Mouse (Mus musculus): ENCODE measurements around the gene Kirrel2.
A peak's percentile ranks its signal among the peaks of the same experiment; 100 is the strongest.

Gene Kirrel2

DNA sequence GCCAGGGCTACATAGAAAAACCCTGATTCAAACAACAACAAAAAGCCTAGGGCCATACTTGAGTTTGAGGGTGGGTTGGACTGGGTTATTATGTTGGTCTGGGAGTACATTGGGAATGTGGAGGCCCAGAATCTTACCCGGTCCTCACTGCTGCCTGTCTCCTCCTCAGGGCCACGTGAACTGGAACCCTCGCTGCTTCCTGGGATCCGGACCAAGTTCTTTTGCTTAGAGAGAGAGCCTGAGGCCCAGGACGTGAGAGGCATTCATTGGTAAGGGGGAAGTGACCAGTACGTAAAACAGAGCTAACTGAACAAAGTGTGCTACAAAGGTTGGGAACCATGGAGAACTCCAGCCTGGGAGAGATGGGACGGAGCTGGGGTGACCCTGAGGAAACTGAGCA is 7.2 kb downstream of the Kirrel2 start:
- DNase-seq (ENCODE audit: low read depth, low spot score), result no peak

DNA sequence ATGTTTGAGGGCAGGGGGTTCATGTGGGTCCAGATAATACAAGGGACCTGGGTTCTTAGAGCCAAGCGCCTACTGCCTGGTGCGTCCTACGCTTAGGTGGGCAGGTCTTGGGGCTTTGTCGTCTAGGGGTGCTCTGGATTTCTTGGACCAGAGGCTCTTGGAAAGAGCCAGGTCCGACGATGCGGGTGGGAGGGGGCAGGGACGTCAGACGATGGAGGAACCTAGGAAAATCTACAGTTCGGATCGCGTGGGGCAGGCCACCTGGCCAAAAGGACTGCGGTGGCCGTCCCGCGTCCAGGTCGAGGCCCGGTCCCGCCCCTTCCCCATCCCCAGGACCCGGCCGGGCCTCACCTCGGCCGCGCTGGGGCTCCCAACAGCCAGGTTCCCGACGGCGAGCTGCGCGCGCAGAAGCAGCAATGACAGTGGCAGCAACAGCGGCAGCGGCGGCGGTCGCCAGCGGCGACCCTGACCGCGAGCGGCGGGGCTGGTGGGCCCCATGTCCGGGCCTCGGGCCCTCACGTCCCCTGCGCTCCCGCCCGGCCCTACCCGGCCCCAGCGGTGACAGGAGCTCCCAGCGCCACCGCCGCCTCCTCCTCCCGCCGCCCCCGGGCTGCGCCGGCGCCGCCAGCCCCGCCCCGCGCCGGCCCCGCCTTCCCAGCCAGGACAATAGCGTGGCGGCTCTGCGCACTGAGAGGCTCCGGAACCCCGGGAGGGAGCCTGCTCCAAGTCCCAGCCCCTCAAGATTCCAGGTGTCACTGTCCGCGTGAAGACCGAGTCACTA is 12.3 kb downstream of the Kirrel2 start, which contains the start of gene Aplp1:
Aplp1 (minus strand) TSS at position 565 of the 781 bp plus-strand sequence.
- no peak for DNase-seq (ENCODE audit: low read depth, low spot score)

DNA sequence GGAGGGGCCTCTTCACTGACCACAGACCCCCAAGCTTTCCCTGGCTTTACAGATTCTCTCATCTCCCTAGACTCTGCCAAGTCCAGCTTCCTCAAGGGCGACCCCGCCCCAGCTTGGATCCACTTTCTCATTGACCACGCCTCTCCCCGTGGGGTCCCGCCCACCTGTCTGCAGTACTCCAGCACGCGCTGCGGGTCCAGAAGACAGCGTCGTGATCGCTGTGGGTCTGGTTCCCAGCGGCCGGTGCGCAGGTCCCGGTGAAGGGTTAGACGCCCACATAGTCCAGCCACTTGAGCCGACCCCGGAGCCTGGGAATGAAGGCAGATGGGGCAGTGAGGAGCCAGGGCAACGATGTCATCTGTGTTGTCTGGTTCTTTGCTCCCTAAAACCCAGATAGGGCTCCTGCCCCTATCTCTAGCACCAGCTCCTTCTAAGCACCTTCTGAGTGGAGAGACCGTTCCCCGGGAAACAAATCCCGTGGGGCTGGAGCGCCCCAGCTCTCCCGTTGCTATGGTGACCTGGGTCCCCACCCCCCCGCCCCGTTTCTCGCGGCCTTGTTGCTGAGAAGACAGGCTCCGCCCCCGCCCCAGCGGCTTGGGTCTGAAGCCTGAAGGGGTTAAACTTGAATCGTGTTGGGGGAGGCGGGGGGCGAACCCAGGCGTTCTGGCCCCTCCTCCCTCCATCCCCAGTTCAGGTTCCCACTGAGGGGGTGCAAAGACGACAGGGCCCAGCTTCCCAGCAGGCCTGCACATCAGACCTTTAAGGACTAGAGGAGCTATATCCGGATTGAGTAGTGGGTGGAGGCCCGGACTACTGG is 13.1 kb downstream of the Kirrel2 start:
- DNase-seq (ENCODE audit: low read depth, low spot score), result no peak

DNA sequence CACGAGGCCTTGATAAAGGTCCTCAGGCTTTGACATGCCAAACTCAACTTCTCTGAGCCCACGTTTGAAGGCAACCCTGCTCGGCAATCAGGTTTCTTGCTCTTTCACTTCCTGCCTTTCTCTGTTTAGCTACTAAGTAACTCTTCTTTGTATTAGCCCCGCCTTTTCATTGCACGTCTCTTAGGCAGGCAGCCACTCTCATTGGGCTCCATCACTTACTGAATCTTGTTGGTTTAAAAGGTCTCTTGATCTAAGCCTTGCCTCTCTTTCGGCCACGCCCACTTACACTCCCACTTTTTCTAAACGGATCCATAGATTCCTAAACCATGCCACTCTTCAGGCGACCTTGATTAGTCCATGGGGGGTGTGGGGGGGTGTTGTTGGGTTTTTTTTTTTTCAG is 13.8 kb downstream of the Kirrel2 start:
- DNase-seq (ENCODE audit: low read depth, low spot score), result no peak

DNA sequence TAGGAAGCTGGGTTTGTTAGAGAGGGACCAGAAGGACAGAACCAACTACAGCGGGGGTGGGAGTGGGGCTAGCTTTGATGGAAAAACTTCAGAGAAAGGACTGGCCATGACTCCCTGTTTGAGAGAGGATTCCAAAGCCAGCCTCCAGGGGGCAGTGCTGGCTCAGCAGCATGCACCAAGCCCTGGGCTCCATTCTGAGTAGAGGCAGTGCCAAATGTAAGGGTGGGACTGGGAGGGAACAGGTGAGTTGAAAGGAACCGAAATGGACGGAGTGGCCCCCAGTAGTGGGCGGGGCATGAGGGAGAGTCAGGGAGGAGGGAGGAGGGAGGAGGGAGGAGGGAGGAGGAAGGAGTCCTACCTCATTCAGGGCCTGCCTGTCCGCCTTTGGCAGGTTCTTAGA is 16.8 kb downstream of the Kirrel2 start:
- DNase-seq (ENCODE audit: low read depth, low spot score), result no peak

DNA sequence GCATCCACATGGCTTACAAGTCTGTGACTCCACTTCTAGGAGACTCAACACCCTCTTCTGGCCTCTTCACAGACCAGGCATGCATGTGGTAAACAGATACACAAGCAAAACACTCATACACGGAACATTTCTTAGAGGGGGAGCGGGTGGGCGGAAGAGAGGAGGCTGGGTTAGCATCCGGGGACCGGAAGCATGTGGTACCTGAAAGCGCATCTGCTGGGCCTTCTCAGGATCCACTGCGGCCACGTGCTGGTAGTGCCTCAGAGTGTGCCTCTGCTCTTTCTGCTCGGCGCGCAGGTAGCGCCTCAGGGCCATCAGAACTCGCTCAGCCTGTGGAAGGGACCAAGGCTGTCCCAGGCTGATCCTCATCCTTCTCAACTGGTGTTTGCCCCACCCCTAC is 17.8 kb downstream of the Kirrel2 start:
- DNase-seq (ENCODE audit: low read depth, low spot score), result no peak

DNA sequence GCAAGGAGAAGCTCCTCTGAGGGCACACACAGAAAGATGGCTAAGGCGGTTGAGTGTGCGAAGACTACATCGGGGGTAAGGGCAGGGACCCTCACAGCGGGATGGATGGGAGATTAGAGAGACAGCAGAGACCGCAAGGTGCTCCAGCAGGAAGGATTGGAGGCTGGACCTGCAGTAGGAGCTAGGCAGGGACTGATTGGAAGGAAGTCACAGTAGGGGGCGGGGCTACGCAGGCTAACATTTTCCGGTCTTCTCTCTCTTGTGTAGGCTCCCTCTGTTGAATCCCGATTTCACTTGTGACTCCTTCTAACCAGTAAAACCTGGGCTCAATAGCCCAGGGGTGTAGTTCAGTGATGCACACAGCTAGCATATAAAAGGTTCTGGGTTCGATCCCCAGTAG is 20.6 kb downstream of the Kirrel2 start:
- DNase-seq (ENCODE audit: low read depth, low spot score), result no peak

DNA sequence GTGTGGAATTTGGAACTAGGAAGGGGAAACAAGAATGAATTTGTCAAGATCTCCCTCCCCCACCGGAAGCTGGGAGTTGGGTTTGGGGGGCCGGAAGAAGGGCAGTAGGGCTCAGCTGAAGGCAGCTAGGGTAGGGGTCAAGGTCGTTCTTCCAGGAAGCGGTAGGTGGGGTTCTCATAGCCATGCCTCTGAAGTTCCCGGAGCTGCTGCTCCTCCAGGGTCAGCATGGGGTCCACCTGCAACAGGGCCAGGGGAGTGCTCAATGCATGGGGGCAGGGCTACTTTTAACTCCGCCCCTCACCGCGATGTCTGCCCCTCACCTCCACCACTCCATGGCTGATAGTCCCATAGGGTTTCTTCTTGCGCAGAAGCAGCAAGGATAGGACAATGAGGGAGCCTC is 22.3 kb downstream of the Kirrel2 start:
- no peak for DNase-seq (ENCODE audit: low read depth, low spot score)

DNA sequence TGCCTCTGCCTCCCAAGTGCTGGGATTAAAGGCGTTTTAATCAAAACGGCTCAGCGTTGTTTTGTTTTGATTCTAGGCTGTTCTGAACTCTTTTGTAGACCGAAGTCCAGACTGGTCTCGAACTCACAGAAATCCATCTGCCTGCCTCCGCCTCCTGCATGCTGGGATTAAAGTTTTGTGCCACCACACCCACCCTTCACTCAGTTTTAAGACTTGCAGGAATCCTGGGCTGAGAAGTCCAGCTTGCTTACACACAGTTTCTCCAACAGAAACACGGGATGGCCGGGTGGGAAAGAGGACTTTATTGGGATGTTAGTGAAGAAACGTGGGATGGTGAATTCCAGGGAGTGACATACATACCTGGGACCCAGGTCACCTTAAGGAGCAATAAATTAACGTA is 22.8 kb downstream of the Kirrel2 start:
- DNase-seq (ENCODE audit: low read depth, low spot score), result no peak

DNA sequence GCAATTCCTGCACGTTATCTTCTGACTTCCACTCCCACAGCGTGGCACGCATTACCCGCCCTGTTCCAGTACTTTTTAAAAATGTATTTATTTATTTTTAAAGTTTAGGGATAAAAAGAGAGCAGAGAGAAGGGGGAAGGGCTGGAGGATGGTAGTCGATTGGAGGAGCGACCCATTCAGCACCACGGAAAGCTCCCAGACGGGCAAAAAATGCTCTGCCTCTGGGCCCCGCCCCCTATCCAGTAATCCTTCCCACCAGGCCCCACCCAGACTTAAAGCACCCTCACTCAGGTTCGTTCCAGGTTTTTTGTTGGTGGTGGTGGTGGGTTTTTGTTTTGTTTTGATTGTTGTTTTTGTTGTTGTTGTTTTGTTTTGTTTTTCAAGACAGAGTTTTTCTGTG is 23.3 kb downstream of the Kirrel2 start:
- DNase-seq (ENCODE audit: low read depth, low spot score), result peak; percentile 52

DNA sequence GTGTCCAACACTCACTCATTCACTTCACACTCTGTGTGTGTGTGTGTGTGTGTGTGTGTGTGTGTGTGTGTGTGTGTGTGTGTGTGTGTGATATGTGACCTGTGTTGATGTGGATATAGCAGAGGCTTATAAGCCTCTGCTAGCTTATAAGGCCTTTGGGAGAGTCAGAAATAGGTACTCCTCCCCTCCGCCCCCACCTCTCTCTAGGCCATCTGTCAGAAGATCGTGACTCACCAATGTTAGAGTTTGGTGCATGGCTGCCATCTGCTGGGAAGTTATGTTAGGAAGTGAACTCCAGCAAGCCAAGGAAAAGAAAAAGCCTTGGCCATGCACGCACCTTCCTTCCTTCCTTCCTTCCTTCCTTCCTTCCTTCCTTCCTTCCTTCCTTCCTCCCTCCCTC is 25.7 kb downstream of the Kirrel2 start:
- DNase-seq (ENCODE audit: low read depth, low spot score), result no peak

DNA sequence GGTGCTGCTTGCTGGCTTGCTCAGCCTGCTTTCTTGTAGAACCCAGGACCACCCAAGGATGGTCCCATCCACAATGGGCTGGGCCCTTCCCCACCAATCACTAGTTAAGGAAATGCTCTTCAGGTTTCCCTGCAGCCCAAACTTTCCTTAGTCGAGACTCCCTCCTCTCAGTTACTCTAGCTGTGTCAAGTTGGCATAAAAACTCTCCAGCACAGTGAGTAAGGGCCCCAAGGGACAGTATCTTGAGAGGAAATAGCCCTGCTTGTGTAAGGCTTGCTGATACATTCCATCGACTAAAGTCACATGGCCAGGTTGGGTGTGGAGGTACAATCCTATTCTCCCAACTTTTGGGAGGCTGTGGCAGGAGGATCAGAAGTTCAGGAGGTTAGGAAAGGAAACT is 27.3 kb downstream of the Kirrel2 start:
- no peak for DNase-seq (ENCODE audit: low read depth, low spot score)

DNA sequence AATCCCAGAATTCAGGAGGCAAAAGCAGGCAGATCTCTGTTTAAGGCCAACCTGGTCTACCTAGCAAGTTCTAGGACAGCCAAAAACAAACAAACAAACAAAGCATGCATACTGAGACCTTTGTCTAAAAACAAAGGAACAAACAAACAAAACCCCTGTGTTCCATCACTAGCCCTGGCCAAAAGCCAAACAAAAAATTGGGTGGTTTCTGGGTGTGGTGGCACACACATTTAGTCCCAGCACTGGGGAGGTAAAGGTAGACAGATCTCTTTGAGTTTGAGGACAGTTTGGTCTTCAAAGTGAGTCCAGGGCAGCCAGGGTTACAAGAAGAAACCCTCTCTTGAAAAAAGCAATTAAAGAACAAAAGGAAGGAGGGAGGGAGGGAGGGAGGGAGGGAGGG is 28.2 kb downstream of the Kirrel2 start:
- no peak for DNase-seq (ENCODE audit: low read depth, low spot score)

DNA sequence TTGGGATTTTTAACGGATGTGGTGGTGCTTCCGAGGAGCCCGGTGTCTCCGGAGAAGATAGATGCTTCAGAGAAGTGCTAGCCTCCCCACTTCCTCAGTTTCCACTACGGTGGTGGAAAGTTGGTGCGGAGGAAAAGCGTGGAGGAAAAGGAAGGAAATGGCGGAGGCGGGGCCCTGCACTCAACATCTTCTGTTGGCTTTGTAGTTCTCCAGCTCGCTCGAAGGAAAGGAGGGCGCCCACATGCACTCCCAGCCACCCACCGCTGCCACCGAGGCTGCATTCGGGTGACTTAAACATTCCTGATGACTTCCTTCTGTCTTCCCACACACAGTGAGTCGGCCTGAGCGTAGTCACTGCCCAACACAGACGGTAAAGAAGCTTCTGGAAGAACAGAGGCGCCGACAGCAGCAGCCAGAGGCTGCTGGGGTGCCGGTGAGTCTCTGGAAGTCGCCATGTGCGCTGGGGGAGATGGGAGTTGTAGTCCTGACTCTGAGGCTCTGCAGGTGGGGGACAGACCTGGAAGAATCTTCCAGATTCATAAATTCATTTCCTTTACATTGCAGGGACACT is 34.3 kb downstream of the Kirrel2 start:
- DNase-seq (ENCODE audit: low read depth, low spot score), result no peak

DNA sequence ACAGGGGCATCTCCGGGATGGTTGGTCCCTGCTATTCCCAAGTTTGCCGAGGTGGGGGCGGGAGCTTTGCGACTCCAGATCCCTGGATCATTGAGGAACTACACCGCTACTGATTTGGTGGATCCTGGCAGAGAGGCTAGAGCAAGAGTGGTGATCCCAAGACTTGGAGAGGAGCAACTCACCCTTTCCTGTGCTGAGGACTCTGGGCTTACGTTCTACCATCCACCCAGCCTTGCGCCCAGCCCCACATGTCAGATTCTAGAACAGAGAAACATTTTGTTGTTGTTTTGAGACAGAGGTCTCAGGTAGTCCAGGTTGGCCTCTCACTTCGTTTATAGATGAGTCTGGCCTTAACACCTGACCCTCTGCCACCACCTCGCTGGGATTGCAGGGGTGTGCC is 34.9 kb downstream of the Kirrel2 start:
- DNase-seq (ENCODE audit: low read depth, low spot score), result no peak

DNA sequence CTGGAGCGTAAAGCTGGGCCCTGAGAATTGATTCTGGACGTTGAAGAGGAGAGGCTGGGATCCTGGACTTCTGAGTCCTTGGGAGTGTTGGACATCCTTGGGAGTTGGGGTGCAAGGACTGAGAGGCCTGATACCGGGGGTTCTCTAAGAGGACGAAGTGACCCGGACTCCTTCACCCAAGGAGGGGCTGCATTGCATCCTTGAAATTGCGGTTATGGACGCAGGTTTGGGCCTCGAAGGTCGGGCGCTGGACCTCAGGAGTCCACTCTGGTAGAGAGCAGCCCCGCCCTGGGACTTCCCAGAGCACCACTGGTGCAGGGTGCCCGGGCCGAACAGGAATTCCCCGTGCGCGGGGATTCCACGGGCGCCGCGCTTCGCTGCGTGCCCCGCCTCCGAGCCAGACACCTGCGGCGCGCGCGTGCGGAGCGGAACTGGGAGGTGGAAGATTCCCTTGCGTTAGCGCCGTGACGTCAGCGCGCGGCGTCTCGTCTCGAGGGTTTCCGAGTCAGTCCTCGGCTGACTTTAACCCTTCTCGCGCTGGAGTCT is 35.5 kb downstream of the Kirrel2 start:
- DNase-seq (ENCODE audit: low read depth, low spot score), result peak; percentile 79

DNA sequence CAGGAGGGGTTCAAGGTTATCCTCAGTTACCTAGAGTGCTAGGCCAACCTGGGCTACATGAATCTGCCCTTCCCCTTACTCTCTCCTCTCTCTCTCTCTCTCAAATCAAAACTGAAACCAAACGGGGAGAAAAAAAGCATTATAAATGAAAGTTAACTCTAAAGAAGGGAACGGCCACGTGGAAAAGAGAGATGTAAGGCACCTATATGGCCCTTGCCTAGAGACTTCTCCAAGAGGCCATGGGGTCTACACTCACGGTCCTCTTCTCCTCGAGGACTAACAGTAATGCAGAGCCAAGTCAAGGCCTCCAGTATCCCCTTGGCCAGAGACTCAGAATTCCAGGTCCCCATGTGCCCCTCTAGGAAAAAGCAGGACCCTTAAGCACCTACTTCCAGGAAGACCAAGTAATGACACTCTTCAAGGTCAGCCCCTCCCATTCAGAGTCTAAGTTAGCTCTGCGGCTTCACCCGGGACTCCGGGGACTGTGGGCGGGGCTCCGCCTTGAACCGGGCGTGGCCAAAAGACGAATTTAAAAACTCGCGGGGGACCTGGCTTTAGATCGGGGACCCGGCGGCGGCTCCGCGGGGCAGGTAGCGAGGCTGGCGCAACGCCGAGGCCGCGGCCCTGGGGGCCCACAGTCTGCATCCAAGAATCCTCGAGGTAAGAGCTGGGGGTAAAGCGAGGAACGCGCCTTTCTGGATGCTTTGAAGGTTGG is 36.2 kb downstream of the Kirrel2 start, which contains the start of gene Nfkbid:
Nfkbid (plus strand) TSS at position 558 of the 715 bp plus-strand sequence.
- no peak for DNase-seq (ENCODE audit: low read depth, low spot score)

DNA sequence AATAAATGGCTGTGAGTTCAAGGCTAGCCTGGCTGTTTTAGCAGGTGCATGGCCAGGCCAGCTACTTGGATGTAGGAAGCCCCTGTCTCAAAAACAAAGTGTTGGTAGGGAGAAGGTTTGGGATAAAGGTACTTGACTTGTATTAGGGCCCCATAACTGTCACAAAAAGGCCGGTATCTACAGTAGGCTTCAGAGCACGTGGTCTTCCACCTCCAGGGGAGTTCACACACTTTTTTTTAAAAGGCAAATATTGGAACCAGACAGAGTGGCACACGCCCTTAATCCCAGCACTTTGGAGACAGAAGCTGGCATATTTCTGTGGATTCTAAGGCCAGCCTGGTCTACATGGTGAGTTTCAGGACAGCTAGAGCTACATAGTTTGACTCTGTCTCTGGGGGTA is 36.8 kb downstream of the Kirrel2 start:
- DNase-seq (ENCODE audit: low read depth, low spot score), result no peak

DNA sequence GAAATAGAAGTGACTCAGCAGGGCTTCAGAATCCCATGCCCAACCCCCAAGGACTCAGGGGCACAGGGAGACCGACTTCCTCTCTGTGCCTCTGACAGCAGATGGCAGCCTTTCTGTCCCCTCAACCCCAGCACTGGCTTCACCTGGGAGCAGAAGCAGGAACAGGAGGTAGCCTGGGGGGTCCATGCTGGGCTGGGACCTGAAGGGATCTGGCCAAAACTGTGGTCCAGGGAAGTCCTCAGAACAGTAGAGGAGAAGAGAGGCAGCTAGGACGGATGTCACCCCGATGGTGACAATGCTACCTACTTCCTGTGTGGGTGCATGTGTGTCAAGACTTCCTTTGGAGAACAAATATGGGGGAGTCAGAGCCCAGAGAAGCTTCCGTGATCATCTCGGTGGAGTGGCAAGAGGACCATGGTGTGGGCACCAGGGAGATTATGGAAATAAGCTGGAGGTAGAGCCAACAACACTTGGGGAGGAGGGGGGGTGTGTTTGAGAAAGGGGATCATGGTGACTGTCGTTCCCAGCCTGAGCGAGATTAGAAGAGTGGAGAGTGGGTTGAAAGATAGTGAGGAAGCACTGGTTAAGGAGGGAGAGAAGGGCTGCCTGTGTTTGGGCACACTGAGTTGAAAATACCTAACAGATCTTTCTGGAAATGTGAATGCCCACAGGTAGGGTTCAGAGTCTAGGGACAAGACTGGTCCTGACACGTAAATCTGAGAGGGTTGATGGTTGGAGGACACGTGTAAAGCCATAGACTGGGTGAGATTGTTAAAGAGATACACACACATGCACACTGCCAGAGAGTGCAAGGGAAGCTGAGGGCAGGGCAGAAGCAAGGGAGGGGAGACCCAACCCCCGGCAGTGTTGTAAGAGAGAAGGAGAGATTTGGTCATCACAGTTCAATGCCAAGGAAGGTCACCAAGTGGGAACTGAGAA is 37.7 kb downstream of the Kirrel2 start, which contains the start of gene Hcst:
Hcst (minus strand) TSS at position 294 of the 939 bp plus-strand sequence.
- no peak for DNase-seq (ENCODE audit: low read depth, low spot score)

DNA sequence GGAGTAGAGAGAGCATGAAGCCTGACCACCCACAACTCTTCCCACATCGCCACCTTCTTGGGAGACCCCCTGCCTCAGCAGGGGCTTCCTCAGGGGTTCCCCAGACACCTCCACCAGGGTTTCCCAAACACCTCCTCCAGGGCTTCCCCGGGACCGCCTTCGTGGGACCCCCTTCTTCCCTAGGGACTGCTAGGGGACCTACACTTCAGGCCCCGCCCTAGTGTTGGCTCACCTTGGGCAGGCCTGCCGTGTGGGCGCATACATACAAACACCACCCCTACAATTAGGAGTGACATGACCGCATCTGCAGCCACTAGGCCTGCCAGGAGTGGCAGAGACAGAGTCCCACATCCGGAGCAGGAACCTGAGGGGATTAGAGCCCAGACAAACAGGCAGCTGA is 39.6 kb downstream of the Kirrel2 start:
- no peak for DNase-seq (ENCODE audit: low read depth, low spot score)
